Mouse (Mus musculus) myocyte (in vitro differentiated cells): ENCODE data around the gene Nap1l1. TPM values are rescaled to one million over a fixed set of nuclear protein-coding genes. Genes with fewer than 3 reads are reported as not detected.

Experiments used
- H3K27me3 ChIP-seq: one replicate; pipeline ENCODE4 v1.6.1; 2011; ENCODE audit not compliant: control insufficient read depth, insufficient read depth, insufficient read length
- H3K36me3 ChIP-seq: one replicate; pipeline ENCODE4 v1.6.1; 2011; ENCODE audit not compliant: control insufficient read depth, insufficient read depth
- H3K4me2 ChIP-seq: one replicate; pipeline ENCODE4 v1.6.1; 2011; ENCODE audit warnings: low read depth, control low read depth
- H3K4me3 ChIP-seq: one replicate; pipeline ENCODE4 v1.5.1; 2011; ENCODE audit warnings: mild to moderate bottlenecking, control low read depth, moderate library complexity
- H3K79me2 ChIP-seq: one replicate; pipeline ENCODE4 v1.6.1; 2011; ENCODE audit not compliant: control insufficient read depth, insufficient read depth
- H3ac ChIP-seq: one replicate; pipeline ENCODE4 v1.6.1; 2011; ENCODE audit not compliant: control insufficient read depth, insufficient read length
- CEBPB ChIP-seq: IDR thresholded peaks from 2 replicates; pipeline ENCODE4 v1.6.1; 2011; ENCODE audit warnings: mild to moderate bottlenecking, moderate library complexity; ENCODE audit not compliant: poor library complexity, insufficient read depth, severe bottlenecking
- E2F4 ChIP-seq: IDR thresholded peaks from one replicate; pipeline ENCODE4 v1.6.1; 2011; ENCODE audit warnings: mild to moderate bottlenecking, control low read depth, moderate library complexity; ENCODE audit not compliant: insufficient read depth
- MAX ChIP-seq: IDR thresholded peaks from one replicate; pipeline ENCODE4 v1.6.1; 2011; ENCODE audit warnings: low read depth, mild to moderate bottlenecking, control low read depth
- MYOD1 ChIP-seq, 3 experiments: IDR thresholded peaks; one replicate each; pipeline ENCODE4 v1.6.1; 2011; ENCODE audit warnings: control low read depth in 2 of 3, low read depth in 2 of 3, mild to moderate bottlenecking in 2 of 3, moderate library complexity in 1 of 3; ENCODE audit not compliant: insufficient read length in 2 of 3, control insufficient read depth in 1 of 3
- MYOG ChIP-seq, 3 experiments: IDR thresholded peaks; one replicate each; pipeline ENCODE4 v1.6.1; 2011; ENCODE audit warnings: control low read depth in 2 of 3, low read depth in 2 of 3, mild to moderate bottlenecking in 2 of 3; ENCODE audit not compliant: insufficient read length in 2 of 3, control insufficient read depth in 1 of 3, insufficient read depth in 1 of 3
- POLR2A ChIP-seq: IDR thresholded peaks from one replicate; pipeline ENCODE4 v1.6.1; 2011; ENCODE audit warnings: low read depth, mild to moderate bottlenecking, control low read depth, moderate library complexity; ENCODE audit not compliant: insufficient read length
- POLR2AphosphoS2 ChIP-seq: IDR thresholded peaks from one replicate; pipeline ENCODE4 v1.6.1; 2011; ENCODE audit warnings: low read depth, control low read depth; ENCODE audit not compliant: insufficient read length
- REST ChIP-seq: IDR thresholded peaks from one replicate; pipeline ENCODE4 v1.6.1; 2011; ENCODE audit warnings: mild to moderate bottlenecking, control low read depth, moderate library complexity; ENCODE audit not compliant: insufficient read depth, insufficient read length
- SRF ChIP-seq: IDR thresholded peaks from one replicate; pipeline ENCODE4 v1.6.1; 2011; ENCODE audit warnings: low read depth; ENCODE audit not compliant: control insufficient read depth, insufficient read length
- TCF12 ChIP-seq: IDR thresholded peaks from one replicate; pipeline ENCODE4 v1.6.1; 2011; ENCODE audit warnings: mild to moderate bottlenecking, control low read depth; ENCODE audit not compliant: poor library complexity, insufficient read depth, severe bottlenecking
- TCF3 ChIP-seq: IDR thresholded peaks from one replicate; pipeline ENCODE4 v1.6.1; 2011; ENCODE audit warnings: low read depth, control low read depth; ENCODE audit not compliant: insufficient read length
- USF1 ChIP-seq: IDR thresholded peaks from one replicate; pipeline ENCODE4 v1.6.1; 2011; ENCODE audit warnings: low read depth, mild to moderate bottlenecking, control low read depth, moderate library complexity
- polyA plus RNA-seq: library from polyadenylated mRNA; unstranded; fragments of >200 nt; fragmentation: generic; extraction: Trizol; gene quantifications from one replicate; pipeline ENCODE4 v1.2.1, GENCODE M21; 2012; ENCODE audit warnings: missing spikeins

The Nap1l1 gene
- polyA plus RNA-seq, 1 experiment, result 130 TPM

DNA sequence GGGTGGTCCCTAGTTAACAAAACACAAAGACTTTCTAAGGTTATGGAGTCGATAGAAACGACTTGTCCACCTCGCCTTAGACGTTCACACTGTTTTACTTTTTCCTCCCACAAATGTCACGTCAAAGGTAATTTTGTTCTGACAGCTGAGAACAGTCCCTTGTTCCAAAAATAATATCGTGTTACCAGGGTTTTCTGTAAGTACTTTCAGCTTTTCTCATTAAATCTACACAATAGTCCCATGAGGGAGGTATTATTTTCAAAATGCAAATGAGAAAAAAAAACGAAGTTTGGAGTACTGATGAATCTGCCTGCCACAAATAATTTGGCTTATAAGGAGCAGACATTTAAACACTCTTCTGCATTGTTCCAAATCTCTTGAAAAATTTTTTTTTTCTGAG lies 14.9 kb upstream of the Nap1l1 start:
- H3K4me3 ChIP-seq, result no peak overlapping the region
- H3K27me3 ChIP-seq, result no peaks in the 10 kb centered on the region
- H3ac ChIP-seq, result no peak overlapping the region
- no peak overlapping the region for H3K4me2 ChIP-seq
- H3K36me3 ChIP-seq, result no peaks in the 10 kb centered on the region
- H3K79me2 ChIP-seq, result no peaks in the 10 kb centered on the region
- TF ChIP-seq CEBPB (no peak), USF1 (no peak), POLR2A (no peak), MYOD1 (IDR thresholded peaks at IDR 0.05; ENCODE audit: control insufficient read depth in 1 of 3, insufficient read length in 2 of 3, low read depth in 2 of 3) (no peak), TCF3 (no peak), TCF12 (no peak), REST (no peak), MYOG (IDR thresholded peaks at IDR 0.05; ENCODE audit: control insufficient read depth in 1 of 3, insufficient read depth in 1 of 3, insufficient read length in 2 of 3, low read depth in 2 of 3) (no peak), SRF (no peak), MAX (no peak), POLR2AphosphoS2 (no peak), E2F4 (no peak)

DNA sequence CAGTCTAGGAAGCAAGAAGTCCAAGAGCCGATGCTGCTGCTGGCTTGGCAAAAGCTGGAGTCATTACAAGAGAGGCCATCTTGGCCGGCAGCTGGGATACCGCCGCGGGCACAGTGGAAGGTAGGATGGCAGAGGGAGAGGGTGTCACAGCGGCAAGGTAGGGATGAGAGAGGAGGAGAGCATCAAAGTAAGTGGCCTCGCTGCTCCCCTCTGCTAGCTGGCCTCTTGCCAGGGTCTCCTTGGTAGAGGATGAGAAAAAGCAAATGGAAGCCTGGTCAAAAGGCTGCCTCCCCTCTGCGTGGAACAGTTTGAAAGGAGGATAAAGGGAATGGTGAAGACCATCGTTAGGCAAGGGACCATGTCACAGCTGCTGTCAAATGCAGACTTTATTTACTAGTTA lies 14.0 kb upstream of the Nap1l1 start:
- TF ChIP-seq E2F4 (no peak), TCF3 (no peak), TCF12 (no peak), POLR2AphosphoS2 (no peak), MAX (no peak), SRF (no peak), MYOG (IDR thresholded peaks at IDR 0.05; ENCODE audit: control insufficient read depth in 1 of 3, insufficient read depth in 1 of 3, insufficient read length in 2 of 3, low read depth in 2 of 3) (no peak), REST (no peak), CEBPB (no peak), MYOD1 (IDR thresholded peaks at IDR 0.05; ENCODE audit: control insufficient read depth in 1 of 3, insufficient read length in 2 of 3, low read depth in 2 of 3) (no peak), USF1 (no peak), POLR2A (no peak)
- Histone ChIP-seq H3K4me3 (no peak overlapping the region), H3K27me3 (no peaks in the 10 kb centered on the region), H3K4me2 (no peak overlapping the region), H3ac (no peak overlapping the region), H3K79me2 (no peaks in the 10 kb centered on the region), H3K36me3 (no peaks in the 10 kb centered on the region)

DNA sequence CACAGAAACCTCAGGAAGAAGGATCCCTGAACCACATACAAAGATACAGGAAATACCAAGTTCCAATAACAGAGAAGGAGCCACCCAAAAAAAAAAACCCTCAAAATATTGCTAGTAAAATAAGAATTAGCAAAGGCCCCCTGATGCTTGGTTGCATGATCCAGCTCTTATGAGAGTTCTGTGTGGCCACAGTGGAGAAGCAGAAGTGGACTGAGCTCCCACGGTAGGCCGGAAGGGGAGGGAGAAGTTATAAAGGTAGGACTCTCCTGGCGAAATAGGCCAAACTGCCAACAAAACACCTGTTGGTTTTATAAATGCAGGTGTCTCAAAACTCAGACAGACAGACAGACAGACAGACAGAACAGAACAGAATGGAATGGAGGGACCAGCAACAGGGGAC lies 13.1 kb upstream of the Nap1l1 start:
- no peak overlapping the region for H3K4me2 ChIP-seq
- no peak overlapping the region for H3K4me3 ChIP-seq
- H3K27me3 ChIP-seq, result no peaks in the 10 kb centered on the region
- no peaks in the 10 kb centered on the region for H3K36me3 ChIP-seq
- H3ac ChIP-seq, result no peak overlapping the region
- no peaks in the 10 kb centered on the region for H3K79me2 ChIP-seq
- TF ChIP-seq MAX, result no peak

DNA sequence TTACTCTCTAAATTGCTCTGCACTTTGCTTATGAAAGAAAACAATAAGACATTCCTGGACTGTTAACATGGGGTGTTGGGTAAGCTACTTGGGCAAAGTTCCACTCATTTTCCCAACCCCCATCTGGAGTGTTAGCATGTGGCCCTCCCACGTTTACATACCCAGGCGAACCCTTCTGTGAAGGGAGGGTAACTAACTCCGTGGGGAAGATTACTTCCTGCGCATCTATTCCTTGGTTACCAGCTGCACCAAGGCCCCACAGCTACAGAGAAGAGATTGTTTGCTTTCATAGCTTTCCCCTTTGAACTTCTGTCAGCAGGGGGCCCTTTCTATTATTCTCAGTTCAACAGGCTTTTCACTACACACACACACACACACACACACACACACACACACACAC lies 12.6 kb upstream of the Nap1l1 start:
- Histone ChIP-seq H3K79me2 (no peaks in the 10 kb centered on the region), H3ac (no peak overlapping the region), H3K4me2 (no peak overlapping the region), H3K27me3 (no peaks in the 10 kb centered on the region), H3K4me3 (no peak overlapping the region), H3K36me3 (no peaks in the 10 kb centered on the region)
- TF ChIP-seq POLR2AphosphoS2, result no peak
- TF ChIP-seq MYOG (IDR thresholded peaks at IDR 0.05; ENCODE audit: control insufficient read depth in 1 of 3, insufficient read depth in 1 of 3, insufficient read length in 2 of 3, low read depth in 2 of 3), result no peak
- no peak for TF ChIP-seq REST
- no peak for TF ChIP-seq TCF3
- TF ChIP-seq E2F4, result no peak
- TF ChIP-seq SRF, result no peak
- TF ChIP-seq MYOD1 (IDR thresholded peaks at IDR 0.05; ENCODE audit: control insufficient read depth in 1 of 3, insufficient read length in 2 of 3, low read depth in 2 of 3), result no peak
- TF ChIP-seq MAX, result no peak
- TF ChIP-seq POLR2A, result no peak

DNA sequence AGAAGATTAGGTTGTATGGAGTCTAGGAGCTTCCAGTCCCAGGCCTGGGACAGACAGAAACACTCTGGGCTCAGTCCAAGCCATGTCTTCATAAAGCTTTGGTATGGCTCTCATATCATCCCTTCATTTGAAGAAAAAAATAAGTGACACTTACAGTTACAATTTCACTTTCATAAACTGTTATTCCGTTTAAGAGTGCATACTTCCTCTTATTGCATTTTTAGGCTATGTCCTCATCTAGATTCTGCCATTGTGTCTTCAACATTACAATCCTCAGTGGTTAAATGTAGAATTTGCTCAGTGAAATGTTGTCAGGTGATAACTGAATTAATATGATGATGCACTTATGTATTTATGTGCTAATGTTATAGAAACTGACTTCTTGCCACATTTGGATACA lies 8.2 kb upstream of the Nap1l1 start:
- TF ChIP-seq MYOG (IDR thresholded peaks at IDR 0.05; ENCODE audit: control insufficient read depth in 1 of 3, insufficient read depth in 1 of 3, insufficient read length in 2 of 3, low read depth in 2 of 3) (no peak), E2F4 (no peak), SRF (no peak), CEBPB (no peak), MAX (no peak), POLR2AphosphoS2 (no peak), POLR2A (no peak), TCF3 (no peak), REST (no peak), MYOD1 (IDR thresholded peaks at IDR 0.05; ENCODE audit: control insufficient read depth in 1 of 3, insufficient read length in 2 of 3, low read depth in 2 of 3) (no peak)
- Histone ChIP-seq H3K27me3 (no peaks in the 10 kb centered on the region), H3K36me3 (no peaks in the 10 kb centered on the region), H3ac (no peak overlapping the region), H3K4me3 (no peak overlapping the region), H3K79me2 (no peaks in the 10 kb centered on the region), H3K4me2 (no peak overlapping the region)
